Mouse (Mus musculus): ENCODE measurements around the gene Cdr2.

GRCm38 (mm10) chr7:121002407-121002928 is 20.4 kb upstream of the Cdr2 start:
- TF ChIP-seq POLR2A (IDR thresholded peaks at IDR 0.05; ENCODE audit: borderline replicate concordance, control insufficient read depth, low read depth, low read length), result no peak
- no peak for TF ChIP-seq CTCF (IDR thresholded peaks at IDR 0.05; ENCODE audit: control insufficient read depth, insufficient read depth, low read length)
